Mouse (Mus musculus) frontal cortex, postnatal 25 days (tissue): ENCODE results near the gene Rsbn1.

ENCODE experiments used
- DNase-seq, 2 experiments: peaks; one replicate each; pipeline ENCODE4 v3.0.0; 2022; ENCODE audit warnings: low spot score in 2 of 2

The Rsbn1 gene

DNA sequence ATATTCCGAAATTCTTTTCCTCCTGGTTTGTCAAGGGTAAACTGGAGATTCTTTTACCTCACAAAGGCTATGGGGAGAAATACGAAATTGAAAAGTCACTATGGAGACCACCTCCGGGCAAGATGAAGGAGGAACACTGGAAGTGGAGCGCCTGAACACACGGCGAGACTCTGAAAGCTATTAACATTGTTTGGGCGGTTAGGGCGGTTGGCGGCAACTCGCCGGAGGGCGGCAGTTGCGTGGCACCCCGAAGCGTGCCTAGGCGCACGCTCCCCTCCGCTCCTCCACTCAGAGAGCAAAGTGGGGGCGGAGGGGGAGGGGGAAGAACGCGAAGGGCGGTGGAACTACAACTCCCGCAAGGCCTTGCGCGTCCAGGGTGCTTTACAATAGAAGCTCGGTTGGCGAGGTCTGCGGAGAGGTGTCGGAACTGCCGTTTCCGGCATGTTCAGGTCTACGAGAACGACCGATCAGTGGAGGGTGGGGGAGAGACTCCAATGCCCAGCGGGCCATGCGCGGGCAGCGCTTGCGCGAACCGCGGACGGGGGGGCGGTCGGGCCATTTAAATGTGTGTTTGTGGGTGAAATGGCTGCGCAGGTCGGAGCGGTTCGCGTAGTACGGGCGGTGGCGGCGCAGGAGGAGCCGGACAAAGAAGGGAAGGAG, at the start of gene Rsbn1:
Gene Rsbn1 (plus strand): TSS at position 111 of the 660 bp plus-strand sequence.
- peak; percentile 85 to 91 for DNase-seq

DNA sequence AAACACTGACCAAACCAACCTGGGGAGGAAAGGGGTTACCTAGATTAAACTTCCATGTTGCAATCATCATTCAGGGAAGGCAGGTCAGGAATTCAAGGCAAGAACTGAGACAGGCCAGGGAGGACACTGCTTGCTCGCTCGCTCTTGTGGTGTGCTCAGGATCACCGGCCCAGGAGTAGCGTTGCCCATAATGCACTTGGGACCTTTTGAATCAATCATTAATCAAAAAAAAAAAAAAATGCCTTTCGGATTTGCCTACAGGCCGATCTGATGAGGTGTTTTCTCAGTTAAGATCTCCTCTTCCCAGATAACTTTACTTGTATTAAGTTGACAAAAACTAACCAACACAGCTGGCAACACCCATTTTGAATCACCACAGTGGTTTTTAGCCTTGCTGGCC, 49.7 kb upstream of the Rsbn1 start:
- DNase-seq: no peak

DNA sequence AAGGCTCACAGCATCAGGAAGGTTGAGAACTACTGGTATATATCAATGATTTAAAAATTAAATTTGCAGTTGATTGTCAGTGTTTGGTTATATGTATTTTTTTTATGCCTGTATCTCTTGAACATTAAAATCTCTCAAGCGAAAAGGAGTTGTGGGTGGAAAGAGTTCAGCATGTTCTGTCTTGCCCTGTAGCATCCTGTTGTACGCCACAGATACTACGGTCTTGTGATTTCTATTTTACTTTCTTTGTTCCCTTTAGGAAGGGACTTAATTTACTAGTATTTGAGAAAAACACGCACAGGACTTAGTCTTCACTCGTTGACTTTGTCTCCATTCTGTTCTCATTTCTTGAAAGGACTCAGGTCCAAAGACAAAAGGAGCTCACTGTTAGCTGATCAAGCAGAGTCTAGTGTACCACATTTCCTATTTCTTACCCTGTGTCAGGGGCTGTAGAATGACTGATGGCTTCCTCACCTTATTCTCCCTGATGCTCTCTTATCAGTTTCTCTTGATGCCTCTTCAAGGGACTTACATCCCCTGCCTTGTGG, 46.4 kb upstream of the Rsbn1 start:
- DNase-seq: no peak

DNA sequence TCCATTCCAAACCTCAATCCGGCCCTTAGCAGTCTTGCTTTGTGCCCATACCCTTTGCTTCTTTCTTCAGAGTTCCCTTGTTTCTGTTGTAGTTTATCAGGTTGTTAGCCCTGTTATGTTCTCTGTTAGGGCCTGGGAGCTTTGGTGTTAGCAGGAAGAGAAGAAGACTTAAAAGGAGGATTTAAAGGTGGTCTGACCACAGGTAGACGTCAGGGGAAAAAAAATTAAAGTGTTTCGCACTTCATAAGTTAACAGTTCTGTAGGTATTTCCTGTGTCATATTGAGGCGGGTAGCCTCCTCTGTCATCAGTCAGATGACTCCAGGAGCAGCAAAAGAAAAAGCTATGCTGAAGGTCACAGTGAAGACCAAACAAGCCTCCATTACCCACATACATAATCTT, 45.9 kb upstream of the Rsbn1 start:
- no peak for DNase-seq

DNA sequence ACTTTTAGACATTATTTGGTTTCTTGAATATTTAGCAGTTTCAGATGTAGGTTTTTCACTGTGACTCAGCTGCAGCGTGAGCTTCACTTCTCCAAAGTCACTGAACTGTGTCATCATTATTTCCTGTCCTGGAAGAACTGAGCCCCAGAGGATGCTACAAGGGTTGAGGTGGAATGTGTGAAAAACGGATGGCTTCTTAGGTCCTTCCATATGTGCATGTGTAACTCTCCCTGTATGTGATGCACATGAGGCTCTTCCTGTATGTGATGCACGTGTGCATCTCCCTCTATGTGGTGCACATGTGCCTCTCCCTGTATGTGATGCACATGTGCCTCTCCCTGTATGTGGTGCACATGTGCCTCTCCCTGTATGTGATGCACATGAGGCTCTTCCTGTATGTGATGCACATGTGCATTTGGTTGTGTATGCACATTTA, 41.2 kb upstream of the Rsbn1 start:
- no peak for DNase-seq

DNA sequence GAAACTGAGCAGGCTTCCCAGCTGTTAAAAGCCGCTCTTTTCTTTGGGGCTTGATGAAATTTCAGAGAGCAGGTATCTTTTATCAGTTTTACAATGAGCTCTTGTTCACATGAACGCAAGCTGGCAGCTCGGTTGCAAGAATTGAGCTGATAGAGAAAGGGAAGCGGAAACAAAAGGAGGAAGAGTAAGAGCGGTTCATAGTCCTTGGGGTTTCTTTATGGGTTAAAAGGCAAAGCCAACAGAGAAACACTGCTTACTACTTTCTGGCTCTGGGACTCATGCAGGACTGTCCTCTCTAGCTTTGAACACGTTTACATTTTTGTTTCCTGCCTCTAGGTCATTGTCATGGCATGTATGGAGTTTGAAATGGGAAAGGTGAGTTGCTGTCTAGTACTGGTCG, 39.6 kb upstream of the Rsbn1 start:
- no peak for DNase-seq

DNA sequence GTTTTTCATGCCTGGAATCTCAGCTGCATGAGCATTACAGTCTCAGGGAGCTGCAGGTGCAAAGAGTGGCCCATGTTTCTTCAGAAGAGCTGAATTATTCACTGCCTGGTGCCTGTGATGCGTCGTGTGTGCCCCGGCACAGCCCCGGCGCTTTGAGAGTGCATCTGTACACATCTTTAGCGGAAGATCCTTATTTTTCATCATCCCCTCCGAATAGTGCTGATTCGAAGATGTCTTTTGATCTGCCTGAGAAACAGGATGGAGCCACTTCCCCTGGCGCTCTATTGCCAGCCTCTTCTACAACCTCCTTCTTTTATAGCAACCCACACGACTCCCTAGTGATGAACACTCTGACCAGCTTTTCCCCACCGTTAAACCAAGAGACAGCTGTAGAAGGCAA, 28.0 kb upstream of the Rsbn1 start:
- DNase-seq: no peak

DNA sequence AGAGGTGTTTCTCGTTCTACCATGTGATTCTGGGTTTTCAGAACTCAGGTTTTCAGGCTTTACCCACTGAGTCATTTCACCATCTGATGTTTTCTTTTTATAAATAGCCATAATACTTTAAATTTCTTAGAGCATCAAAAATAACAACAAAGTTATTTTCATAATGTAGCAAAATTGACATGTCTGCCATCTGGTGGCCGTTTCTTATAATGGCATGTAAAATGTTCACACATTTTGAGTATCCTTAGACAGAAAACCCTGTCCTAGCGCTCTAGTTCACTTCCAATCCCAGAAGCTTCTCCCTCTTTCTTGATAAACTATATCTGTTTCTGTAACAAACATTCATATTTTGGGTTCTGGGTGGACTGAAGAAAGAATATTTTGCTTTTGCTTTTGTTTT, 26.3 kb upstream of the Rsbn1 start:
- peak in 1 of 2 experiments; percentile 19 for DNase-seq

DNA sequence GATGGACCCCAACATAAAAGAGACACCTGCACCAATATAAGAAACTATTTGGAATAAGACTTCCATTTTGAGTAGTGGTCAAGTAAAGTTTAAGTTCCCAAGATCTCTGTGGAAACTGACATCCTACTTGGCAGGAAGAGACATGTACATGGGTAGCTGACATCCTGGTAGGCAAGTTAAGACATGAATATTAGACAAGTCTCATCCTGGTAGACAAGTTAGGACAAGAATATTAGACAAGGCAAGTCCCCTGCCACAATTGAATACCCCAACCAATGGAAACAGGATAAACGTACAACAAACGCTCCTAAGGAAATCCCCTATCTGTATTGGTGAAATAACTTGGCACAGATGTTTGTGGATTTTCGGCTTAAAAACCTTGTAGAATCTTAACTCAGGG, 20.5 kb upstream of the Rsbn1 start:
- DNase-seq: no peak

DNA sequence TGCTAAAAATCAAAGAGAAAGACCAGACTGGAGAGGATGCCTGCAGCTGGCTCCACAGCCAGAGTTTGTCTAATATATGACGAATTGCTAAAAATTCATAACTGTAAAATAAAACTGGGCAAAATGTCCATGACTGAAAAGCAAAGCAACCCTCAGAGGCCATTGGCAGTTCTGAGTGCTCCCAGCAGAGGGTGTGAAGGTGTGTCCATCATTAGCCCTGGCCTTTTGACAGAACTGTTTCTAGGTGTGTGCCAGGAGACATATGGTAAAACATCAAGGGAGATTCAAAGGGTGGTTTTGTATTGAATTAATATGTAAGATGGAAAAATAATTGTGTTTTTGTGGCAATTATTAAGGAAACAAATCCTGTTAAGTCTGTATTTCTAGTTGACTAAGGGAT, 9.2 kb upstream of the Rsbn1 start:
- no peak for DNase-seq

DNA sequence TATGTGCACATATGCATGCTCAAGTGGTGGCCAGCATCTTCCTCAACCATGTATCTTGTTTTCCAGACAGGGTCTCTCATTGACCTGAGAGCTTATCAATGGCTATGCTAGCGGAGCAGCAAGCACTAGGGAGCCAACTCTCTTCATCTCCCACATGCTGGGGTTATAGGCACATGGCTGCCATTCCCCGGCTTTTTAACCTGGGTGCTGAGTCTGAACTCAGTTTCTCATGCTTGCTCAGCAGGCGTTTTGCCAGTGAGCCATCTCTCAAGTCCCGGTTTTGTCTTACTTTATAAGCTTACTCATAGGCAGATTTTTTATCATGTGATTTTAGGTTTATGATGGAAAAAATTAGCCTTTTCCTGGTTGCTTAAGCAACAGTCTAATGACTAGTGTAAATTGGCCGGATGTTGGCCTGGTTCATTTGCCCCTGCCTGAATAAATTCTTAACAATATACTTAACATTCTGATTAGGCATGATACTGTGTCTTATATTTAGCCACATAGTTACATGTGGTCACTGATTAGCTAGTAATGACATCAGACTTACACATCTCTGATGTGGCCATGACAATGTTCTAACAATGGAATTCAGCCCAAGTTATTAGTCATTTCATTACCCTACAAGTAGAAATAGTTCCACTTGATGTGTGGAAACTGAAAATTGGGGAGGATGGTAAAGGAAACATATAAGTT, 6.4 kb upstream of the Rsbn1 start:
- DNase-seq: no peak

DNA sequence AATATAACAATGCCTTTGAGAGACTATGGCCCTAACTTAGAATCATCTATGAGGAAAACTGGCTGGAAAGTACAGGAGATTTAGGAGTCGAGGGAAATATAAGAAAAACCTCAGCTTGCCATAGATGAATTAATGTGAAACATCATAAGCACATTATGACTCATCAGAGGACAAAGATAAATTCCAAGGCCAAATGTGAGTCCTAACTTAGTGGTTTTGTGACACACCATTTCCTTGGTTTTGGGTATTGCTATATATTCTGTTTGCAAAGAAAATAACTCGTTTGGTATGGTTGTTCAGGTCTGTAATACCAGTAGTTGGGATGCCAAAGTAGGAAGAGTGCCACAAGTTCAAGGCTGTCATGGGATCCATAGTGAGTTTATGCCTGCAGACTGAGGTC, 5.1 kb upstream of the Rsbn1 start:
- no peak for DNase-seq

DNA sequence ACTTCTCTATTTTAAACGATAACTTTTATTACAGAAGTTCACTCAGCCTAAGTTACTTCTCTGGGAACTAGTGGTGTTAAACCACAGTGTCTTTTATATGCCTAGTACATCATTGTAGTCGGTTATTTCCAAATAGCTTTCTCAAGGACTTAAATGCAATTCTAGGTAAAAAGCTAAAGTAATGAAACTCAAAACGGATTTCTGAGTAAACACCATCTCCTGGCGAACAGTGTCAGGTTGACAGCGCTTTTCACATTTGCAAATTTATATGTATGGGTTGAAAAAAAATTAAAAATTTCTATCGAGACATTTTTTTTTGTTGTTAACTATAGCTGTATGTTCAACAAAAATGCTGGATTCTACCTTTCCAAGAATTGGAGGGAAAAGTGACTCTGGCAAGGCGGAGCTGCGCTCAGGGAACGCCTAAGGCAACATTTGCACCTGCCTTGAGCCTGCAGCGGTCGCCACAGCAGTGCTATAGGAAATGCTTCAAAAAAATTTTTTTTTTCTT, 414 bp upstream of the Rsbn1 start:
- DNase-seq: no peak

DNA sequence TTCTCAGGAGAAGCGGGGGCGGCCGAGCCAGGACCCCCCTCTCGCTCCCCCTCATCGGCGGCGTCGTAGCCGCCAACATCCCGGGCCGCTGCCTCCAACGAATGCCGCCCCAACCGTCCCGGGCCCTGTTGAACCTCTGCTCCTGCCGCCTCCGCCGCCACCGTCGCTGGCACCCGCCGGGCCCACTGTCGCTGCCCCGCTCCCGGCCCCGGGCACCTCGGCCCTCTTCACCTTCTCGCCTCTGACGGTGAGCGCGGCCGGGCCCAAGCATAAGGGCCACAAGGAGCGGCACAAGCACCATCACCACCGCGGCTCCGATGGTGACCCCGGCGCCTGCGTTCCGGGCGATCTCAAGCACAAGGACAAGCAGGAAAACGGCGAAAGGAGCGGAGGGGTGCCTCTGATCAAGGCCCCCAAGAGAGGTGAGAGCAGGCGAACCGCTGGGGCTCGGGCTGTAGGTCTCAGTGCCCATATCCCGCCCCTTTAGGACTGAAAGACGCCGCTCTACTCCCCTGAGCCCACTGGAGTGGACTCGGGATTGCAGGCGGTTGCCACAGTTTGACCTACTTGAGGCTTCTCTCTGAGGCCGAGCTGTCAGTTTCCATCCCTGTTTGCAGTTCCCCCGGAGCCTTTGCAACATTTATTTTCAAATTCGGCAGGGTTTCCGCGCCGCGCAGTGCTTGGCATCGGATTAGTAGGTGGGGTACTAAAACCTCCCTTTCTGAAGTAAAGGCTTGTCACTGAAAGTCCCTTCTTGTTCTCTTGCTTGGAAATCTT, 1.0 kb downstream of the Rsbn1 start:
- peak in 1 of 2 experiments; percentile 39 for DNase-seq

DNA sequence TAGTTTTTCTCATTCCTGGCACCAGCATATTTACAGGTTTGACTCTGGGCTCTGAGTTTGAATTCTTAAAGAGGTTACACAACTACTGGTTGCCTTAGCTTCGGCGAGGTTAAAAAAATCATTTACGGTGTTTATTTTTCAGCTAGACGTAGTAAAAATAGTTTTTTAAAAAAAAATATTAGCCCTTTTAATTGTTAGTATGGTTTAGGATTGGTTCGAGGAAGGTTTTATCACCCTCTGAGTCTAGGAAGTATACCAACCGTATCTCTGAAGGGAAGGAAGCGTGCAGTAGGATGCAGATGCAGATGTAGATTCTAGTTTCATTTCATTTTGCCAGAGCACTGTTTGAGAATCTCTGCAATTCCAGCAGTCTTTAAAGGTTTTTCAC, 1.6 kb downstream of the Rsbn1 start:
- no peak for DNase-seq

DNA sequence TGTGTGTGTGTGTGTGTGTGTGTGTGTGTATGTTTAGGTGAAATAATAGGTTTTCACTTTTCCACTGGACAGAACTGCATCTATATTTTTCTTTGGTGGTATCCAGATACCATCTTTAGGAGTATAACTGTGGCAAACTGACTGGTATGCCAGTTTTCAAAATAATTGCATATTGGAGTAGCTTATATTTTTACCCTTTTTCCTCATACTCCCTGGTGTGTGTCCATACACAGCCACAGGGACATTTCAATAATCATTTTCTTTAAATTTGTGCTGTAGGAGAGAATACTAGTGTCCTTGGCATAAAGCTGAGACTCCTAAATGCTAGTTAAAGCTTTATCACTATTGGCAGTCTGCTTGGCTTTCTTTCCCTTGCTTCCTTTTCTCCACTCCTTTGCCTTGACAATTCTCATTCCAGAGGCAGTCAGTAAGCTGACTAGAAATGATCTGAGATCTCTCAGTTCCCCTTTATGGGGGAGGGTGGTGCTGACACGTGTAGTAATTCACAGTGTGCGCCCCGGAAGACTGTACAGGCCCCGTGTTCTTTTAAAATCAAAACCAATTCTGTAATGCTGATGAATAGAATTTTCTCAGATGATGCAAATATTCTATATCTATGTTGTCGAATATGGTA, 2.4 kb downstream of the Rsbn1 start:
- DNase-seq: no peak

DNA sequence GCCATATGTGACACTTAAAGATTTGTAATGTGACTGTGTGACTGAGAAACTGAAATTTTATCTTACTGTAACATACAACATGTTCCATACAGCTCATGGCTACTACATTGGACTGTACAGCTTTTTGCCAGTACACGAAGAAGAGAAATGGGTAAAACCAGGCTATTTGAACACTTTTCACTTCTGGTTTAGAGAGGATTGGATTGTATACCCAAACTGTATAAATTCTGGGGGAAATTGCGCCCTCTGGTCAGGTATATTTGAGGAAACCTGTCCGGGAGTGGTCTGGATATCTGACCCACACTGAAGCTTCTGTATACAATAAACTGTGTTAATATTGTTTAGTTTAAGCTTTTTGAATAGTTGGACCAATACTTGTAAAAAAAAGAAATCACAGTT, 2.9 kb downstream of the Rsbn1 start:
- no peak for DNase-seq

DNA sequence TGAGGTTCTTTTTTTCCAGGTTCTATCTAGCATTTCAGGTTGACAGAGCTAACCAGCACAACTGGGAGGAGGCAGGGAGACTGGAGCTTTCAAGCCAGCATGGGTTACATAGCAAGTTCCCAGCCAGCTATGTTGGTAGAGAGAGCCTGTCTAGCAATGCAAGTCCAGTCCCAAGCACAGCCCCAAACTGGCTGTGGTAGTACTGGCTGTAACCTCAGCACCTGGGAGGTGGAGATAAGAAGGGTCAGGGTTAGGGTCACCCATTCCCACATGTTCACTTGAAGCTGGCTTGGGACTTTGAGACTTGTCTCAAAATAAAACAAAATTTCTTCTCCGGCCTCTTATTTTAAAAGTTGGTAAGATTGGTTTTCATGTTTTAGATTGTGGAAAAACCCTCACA, 6.2 kb downstream of the Rsbn1 start:
- DNase-seq: no peak

DNA sequence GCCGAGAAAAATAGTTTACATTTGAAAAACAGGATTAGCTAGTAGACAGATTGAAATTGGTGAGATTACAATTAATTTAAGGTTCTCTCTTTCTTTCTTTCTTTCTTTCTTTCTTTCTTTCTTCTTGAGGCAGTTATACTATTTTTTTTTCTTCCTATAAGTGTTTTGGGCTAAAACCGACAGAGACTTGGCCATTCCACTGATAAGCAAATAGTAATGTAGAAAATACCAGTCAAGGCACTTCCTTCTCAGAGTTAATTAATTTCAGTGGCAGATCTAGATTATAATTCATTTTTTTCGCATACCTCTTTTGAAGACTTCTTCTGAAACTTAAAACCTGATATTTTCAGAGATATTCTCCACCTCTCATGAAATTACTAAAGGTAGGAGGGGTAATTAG, 11.4 kb downstream of the Rsbn1 start:
- no peak for DNase-seq

DNA sequence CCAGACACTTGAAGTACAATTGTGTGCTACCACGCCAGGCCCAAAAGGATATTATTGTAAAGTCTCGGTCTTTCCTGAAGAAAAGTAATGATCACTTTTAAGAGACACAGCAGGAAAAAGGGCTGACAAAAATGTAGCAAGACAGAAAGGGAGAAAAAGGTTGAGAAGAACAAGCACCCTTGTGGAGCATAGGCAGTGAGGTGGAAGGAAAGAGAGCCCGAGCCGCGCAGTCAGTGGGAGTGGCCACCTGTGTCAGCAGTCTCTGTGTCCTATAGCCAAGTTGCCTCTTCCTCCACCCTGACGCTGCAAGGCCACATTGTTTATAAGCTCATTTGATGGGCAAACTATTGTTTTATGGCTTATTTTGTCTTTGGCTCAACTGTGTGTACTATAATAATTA, 13.6 kb downstream of the Rsbn1 start:
- no peak for DNase-seq

DNA sequence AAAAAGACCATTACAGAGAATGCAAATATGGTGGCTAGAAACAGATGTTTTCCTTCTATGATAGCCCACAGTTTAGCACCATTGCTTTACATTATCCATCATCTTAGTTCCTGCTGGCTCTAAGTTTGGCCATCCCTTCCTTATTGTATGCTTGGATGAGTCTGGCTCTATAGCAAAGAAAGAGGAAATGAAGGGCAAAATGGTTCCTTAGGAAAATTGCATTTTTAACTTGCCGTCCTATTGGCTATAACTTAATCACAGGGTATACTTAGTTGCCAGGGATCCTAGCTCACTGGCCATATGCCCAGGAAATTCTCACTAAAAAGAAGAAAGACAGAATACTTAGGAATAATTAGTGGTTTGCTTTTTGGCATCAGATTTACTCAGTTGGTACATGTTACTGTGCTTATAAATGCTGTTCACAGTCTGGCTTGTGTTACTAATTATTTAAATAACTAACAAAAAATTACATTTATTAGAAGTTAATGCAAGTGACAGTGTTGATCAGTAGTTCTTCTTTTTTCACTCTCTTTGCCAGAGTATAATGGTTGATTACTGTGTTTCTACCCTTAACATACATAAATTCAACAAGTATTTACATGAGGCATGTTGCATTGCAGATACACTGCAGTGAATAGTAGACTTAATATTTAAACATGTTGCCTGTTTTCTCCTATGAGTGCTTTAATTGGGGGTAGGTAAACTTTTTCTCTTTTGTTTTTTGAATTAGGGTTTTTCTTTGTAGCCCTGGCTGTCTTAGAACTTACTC, 31.1 kb downstream of the Rsbn1 start:
- DNase-seq: no peak
